Mouse (Mus musculus) MEL (cell line): ENCODE data around the gene Gm20671. TPM values are rescaled to one million over a fixed set of nuclear protein-coding genes. Genes with fewer than 3 reads are reported as not detected.

Source experiments
- DNase-seq: peaks from one replicate; pipeline ENCODE4 v3.0.0; 2011; ENCODE audit warnings: low read depth, low spot score
- H3K27ac ChIP-seq: 2 replicates; pipeline ENCODE4 v1.5.1; 2012; ENCODE audit warnings: low read depth, mild to moderate bottlenecking, control low read depth, low read length, moderate library complexity; ENCODE audit not compliant: control insufficient read depth
- H3K27me3 ChIP-seq, 2 experiments: fragments of 150-350 bp in 1 of 2; sonication (generic) in 1 of 2; 2 replicates each; pipeline ENCODE4 v1.6.1; 2012; ENCODE audit warnings: low read length in 2 of 2, mild to moderate bottlenecking in 2 of 2, improper control_type of control experiment in 1 of 2, moderate library complexity in 1 of 2; ENCODE audit not compliant: insufficient read depth in 2 of 2, control insufficient read depth in 1 of 2
- H3K36me3 ChIP-seq, 2 experiments: 2 replicates each; pipeline ENCODE4 v1.6.1; 2012 to 2014; ENCODE audit warnings: low read length in 2 of 2, improper control_type of control experiment in 1 of 2, inconsistent platforms in 1 of 2, mild to moderate bottlenecking in 1 of 2; ENCODE audit not compliant: insufficient read depth in 2 of 2, control insufficient read depth in 1 of 2
- H3K4me1 ChIP-seq, 2 experiments: fragments of 150-350 bp in 1 of 2; sonication (generic) in 1 of 2; 2 replicates each; pipeline ENCODE4 v1.6.1; 2012; ENCODE audit warnings: low read length in 2 of 2, improper control_type of control experiment in 1 of 2, mild to moderate bottlenecking in 1 of 2; ENCODE audit not compliant: insufficient read depth in 2 of 2, control insufficient read depth in 1 of 2
- H3K4me3 ChIP-seq, 2 experiments: fragments of 150-350 bp in 1 of 2; sonication (generic) in 1 of 2; 2 replicates each; pipeline ENCODE4 v1.5.1; 2012; ENCODE audit warnings: low read depth in 2 of 2, low read length in 2 of 2, mild to moderate bottlenecking in 2 of 2, moderate library complexity in 2 of 2, control low read depth in 1 of 2, improper control_type of control experiment in 1 of 2; ENCODE audit not compliant: control insufficient read depth in 1 of 2, insufficient read depth in 1 of 2
- H3K79me2 ChIP-seq: 2 replicates; pipeline ENCODE4 v1.6.1; 2012; ENCODE audit warnings: mild to moderate bottlenecking, low read length, moderate library complexity; ENCODE audit not compliant: control insufficient read depth, poor library complexity, insufficient read depth
- H3K9ac ChIP-seq: 2 replicates; pipeline ENCODE4 v1.6.1; 2012; ENCODE audit warnings: low read depth, mild to moderate bottlenecking, control low read depth, low read length, moderate library complexity; ENCODE audit not compliant: control insufficient read depth, poor library complexity, severe bottlenecking
- H3K9me3 ChIP-seq: fragments of 150-350 bp; sonication (generic); replicated peaks from 2 replicates; pipeline ENCODE4 v1.6.1; 2012; ENCODE audit warnings: mild to moderate bottlenecking, low read length, improper control_type of control experiment, moderate library complexity; ENCODE audit not compliant: insufficient read depth
- CHD2 ChIP-seq: IDR thresholded peaks from 2 replicates; pipeline ENCODE4 v1.6.1; 2011; ENCODE audit warnings: low read length, improper control_type of control experiment
- CTCF ChIP-seq, 3 experiments: IDR thresholded peaks in 2 of 3; conservative IDR thresholded peaks in 1 of 3; 2 replicates each; pipeline ENCODE4 v1.5.1; 2011 to 2012; ENCODE audit warnings: low read length in 3 of 3, low read depth in 2 of 3, mild to moderate bottlenecking in 2 of 3, improper control_type of control experiment in 1 of 3, inconsistent platforms in 1 of 3, mixed read lengths in 1 of 3, moderate library complexity in 1 of 3; ENCODE audit not compliant: control insufficient read depth in 1 of 3, insufficient read depth in 1 of 3, poor library complexity in 1 of 3, severe bottlenecking in 1 of 3
- E2F4 ChIP-seq: IDR thresholded peaks from 2 replicates; pipeline ENCODE4 v1.6.1; 2011; ENCODE audit warnings: low read depth, low read length, improper control_type of control experiment, borderline replicate concordance
- ELF1 ChIP-seq: IDR thresholded peaks from 2 replicates; pipeline ENCODE4 v1.6.1; 2014; ENCODE audit warnings: low read depth, mild to moderate bottlenecking, inconsistent platforms, low read length, improper control_type of control experiment, moderate library complexity
- HCFC1 ChIP-seq: IDR thresholded peaks from 2 replicates; pipeline ENCODE4 v1.6.1; 2012; ENCODE audit warnings: low read depth, mild to moderate bottlenecking, inconsistent platforms, low read length, improper control_type of control experiment, moderate library complexity
- JUND ChIP-seq: IDR thresholded peaks from 2 replicates; pipeline ENCODE4 v1.6.1; 2011; ENCODE audit warnings: low read depth, mild to moderate bottlenecking, improper control_type of control experiment, low read length
- MEF2A ChIP-seq: IDR thresholded peaks from 2 replicates; pipeline ENCODE4 v1.6.1; 2014; ENCODE audit warnings: low read depth, mild to moderate bottlenecking, inconsistent platforms, low read length, improper control_type of control experiment; ENCODE audit not compliant: poor library complexity, insufficient replicate concordance, severe bottlenecking; ENCODE audit errors: extremely low read depth
- NELFE ChIP-seq: IDR thresholded peaks from 2 replicates; pipeline ENCODE4 v1.6.1; 2011; ENCODE audit warnings: low read depth, low read length, improper control_type of control experiment
- SIN3A ChIP-seq: IDR thresholded peaks from 2 replicates; pipeline ENCODE4 v1.6.1; 2012; ENCODE audit warnings: low read length, improper control_type of control experiment, inconsistent platforms
- TCF12 ChIP-seq: IDR thresholded peaks from 2 replicates; pipeline ENCODE4 v1.6.1; 2014; ENCODE audit warnings: low read depth, mild to moderate bottlenecking, inconsistent platforms, low read length, improper control_type of control experiment, moderate library complexity
- UBTF ChIP-seq: IDR thresholded peaks from 2 replicates; pipeline ENCODE4 v1.6.1; 2012; ENCODE audit warnings: low read depth, mild to moderate bottlenecking, inconsistent platforms, low read length, improper control_type of control experiment, moderate library complexity, borderline replicate concordance; ENCODE audit not compliant: insufficient read depth
- USF1 ChIP-seq: IDR thresholded peaks from 2 replicates; pipeline ENCODE4 v1.6.1; 2014; ENCODE audit warnings: low read depth, mild to moderate bottlenecking, inconsistent platforms, low read length, improper control_type of control experiment, moderate library complexity
- USF2 ChIP-seq, 2 experiments: IDR thresholded peaks; 2 replicates each; pipeline ENCODE4 v1.6.1; 2011 to 2012; ENCODE audit warnings: improper control_type of control experiment in 2 of 2, low read length in 2 of 2, borderline replicate concordance in 1 of 2, inconsistent platforms in 1 of 2, low read depth in 1 of 2, mild to moderate bottlenecking in 1 of 2; ENCODE audit not compliant: insufficient read depth in 1 of 2
- ZC3H11A ChIP-seq: IDR thresholded peaks from 2 replicates; pipeline ENCODE4 v1.6.1; 2012; ENCODE audit warnings: low read depth, mild to moderate bottlenecking, inconsistent platforms, low read length, improper control_type of control experiment
- ZKSCAN1 ChIP-seq: IDR thresholded peaks from 2 replicates; pipeline ENCODE4 v1.6.1; 2012; ENCODE audit warnings: low read depth, mild to moderate bottlenecking, inconsistent platforms, low read length, improper control_type of control experiment, moderate library complexity
- ZNF384 ChIP-seq: IDR thresholded peaks from 2 replicates; pipeline ENCODE4 v1.6.1; 2012; ENCODE audit warnings: low read depth, mild to moderate bottlenecking, inconsistent platforms, low read length, improper control_type of control experiment
- polyA plus RNA-seq, 2 experiments: library from polyadenylated mRNA; stranded (reverse) in 1 of 2; unstranded in 1 of 2; fragments of >175 nt in 1 of 2; fragments of >200 nt in 1 of 2; gene quantifications; 2 replicates each; pipeline versions ENCODE4 v1.2.1 to v1.2.4; 2012; ENCODE audit warnings: low replicate concordance in 2 of 2, low read depth in 1 of 2; ENCODE audit not compliant: insufficient read length in 2 of 2, insufficient read depth in 1 of 2, missing spikeins in 1 of 2
- total RNA-seq: library from RNA; depleted of rRNA; stranded (reverse); fragments of 300-350 nt; gene quantifications from 2 replicates; pipeline ENCODE4 v1.2.3, GENCODE M21; 2012

The Gm20671 gene
- total and polyA plus RNA-seq, 3 experiments: 7.3 TPM; not detected in 2

GRCm38 (mm10) chr5:32778168-32778567, 48.7 kb downstream of the Gm20671 start (continued):
- TF ChIP-seq MEF2A: no peak
- no peak; a peak in 1 of 4 replicates for TF ChIP-seq USF2 (IDR thresholded peaks at IDR 0.05; ENCODE audit: borderline replicate concordance in 1 of 2, insufficient read depth in 1 of 2, low read depth in 1 of 2, low read length in 2 of 2)

GRCm38 (mm10) chr5:32772361-32772760, 54.5 kb downstream of the Gm20671 start:
- no peak overlapping the region for H3K4me3 ChIP-seq
- no peak overlapping the region for H3K9ac ChIP-seq
- TF ChIP-seq E2F4 (no peak), ZNF384 (peak; percentile 13; the same call in 1 of the 2 replicates)
- peaks cover 0 to 9% of the 10 kb centered on the region in 2 experiments; a peak in 2 of 4 replicates for H3K4me1 ChIP-seq
- H3K27me3 ChIP-seq: no peaks in the 10 kb centered on the region
- peaks cover 4 to 10% of the 10 kb centered on the region in 2 experiments for H3K36me3 ChIP-seq
- peaks cover 1% of the 10 kb centered on the region; the same call in 1 of the 2 replicates for H3K79me2 ChIP-seq
- H3K9me3 ChIP-seq: no peaks in the 10 kb centered on the region
- DNase-seq: no peak
- no peak overlapping the region for H3K27ac ChIP-seq

GRCm38 (mm10) chr5:32767636-32768373, 59.1 kb downstream of the Gm20671 start:
- H3K27ac ChIP-seq: no peak overlapping the region

More at GRCm38 (mm10) chr5:32767636-32768373, 59.1 kb downstream of the Gm20671 start:
- Histone ChIP-seq H3K4me1 (peaks cover 0 to 9% of the 10 kb centered on the region in 2 experiments; a peak in 2 of 4 replicates), H3K36me3 (peaks cover 3 to 10% of the 10 kb centered on the region in 2 experiments), H3K4me3 (no peak overlapping the region), H3K79me2 (no peaks in the 10 kb centered on the region; the same call in 1 of the 2 replicates), H3K27me3 (no peaks in the 10 kb centered on the region), H3K9ac (no peak overlapping the region), H3K9me3 (no peaks in the 10 kb centered on the region)
- no peak for DNase-seq
- TF ChIP-seq TCF12 (no peak), HCFC1 (no peak), ZKSCAN1 (no peak), ELF1 (no peak), ZC3H11A (no peak), JUND (no peak), MEF2A (no peak), CTCF (IDR thresholded peaks at IDR 0.05 in 2 of 3, conservative IDR thresholded peaks at IDR 0.05 in 1 of 3; ENCODE audit: control insufficient read depth in 1 of 3, insufficient read depth in 1 of 3, low read depth in 2 of 3, low read length in 3 of 3, poor library complexity in 1 of 3, severe bottlenecking in 1 of 3) (0 out of 6 replicates have a peak, but pooled peaks of 1 of the 3 experiments have one; percentile 3), USF1 (no peak), UBTF (no peak), SIN3A (no peak), USF2 (IDR thresholded peaks at IDR 0.05; ENCODE audit: borderline replicate concordance in 1 of 2, insufficient read depth in 1 of 2, low read depth in 1 of 2, low read length in 2 of 2) (no peak), ZNF384 (peak; percentile 52), NELFE (no peak), E2F4 (no peak), CHD2 (no peak)
